Mouse (Mus musculus) bone marrow, adult 2 months (tissue): ENCODE data around the gene Aqp11. TPM values are rescaled to one million over a fixed set of nuclear protein-coding genes. Genes with fewer than 3 reads are reported as not detected.

Experiments used
- H3K27ac ChIP-seq: fragments of 200-500 bp; 2 replicates; pipeline ENCODE4 v1.5.1; 2012; ENCODE audit warnings: low read depth, mild to moderate bottlenecking, control low read depth, inconsistent platforms, low read length; ENCODE audit not compliant: control insufficient read depth, poor library complexity, insufficient read depth
- H3K4me1 ChIP-seq: fragments of 200-500 bp; 2 replicates; pipeline ENCODE4 v1.6.1; 2011; ENCODE audit warnings: low read length; ENCODE audit not compliant: control insufficient read depth, insufficient read depth
- H3K4me3 ChIP-seq: fragments of 200-500 bp; replicated peaks from 2 replicates; pipeline ENCODE3; 2011; ENCODE audit warnings: mild to moderate bottlenecking, low read depth, low read length, control low read depth; ENCODE audit not compliant: control insufficient read depth
- CTCF ChIP-seq: fragments of 200-500 bp; IDR thresholded peaks from 2 replicates; pipeline ENCODE4 v1.5.1; 2011; ENCODE audit warnings: low read length, control low read depth; ENCODE audit not compliant: control insufficient read depth, insufficient read depth
- POLR2A ChIP-seq: fragments of 200-500 bp; IDR thresholded peaks from 2 replicates; pipeline ENCODE4 v1.6.1; 2011; ENCODE audit warnings: low read depth, mild to moderate bottlenecking, control low read depth, low read length, borderline replicate concordance; ENCODE audit not compliant: control insufficient read depth
- WGBS: fragments of 180-500 bp; shearing (Covaris S2); methylation state at CpG from one replicate; pipeline ENCODE4 v1.1.7; 2018; 5-methylcytosine and 5-hydroxymethylcytosine counted together
- polyA plus RNA-seq: library from polyadenylated mRNA; stranded (reverse); fragments of >200 nt; gene quantifications from 2 replicates; pipeline ENCODE4 v1.2.4, GENCODE M21; 2011; ENCODE audit warnings: low replicate concordance; ENCODE audit not compliant: missing spikeins, insufficient read depth, insufficient read length

Gene Aqp11
- polyA plus RNA-seq, 1 experiment = 3.1 TPM

GRCm38 (mm10) chr7:97725401-97725800, 12.7 kb downstream of the Aqp11 start:
- TF ChIP-seq POLR2A = no peak
- TF ChIP-seq CTCF = no peak
- no peak overlapping the region for H3K27ac ChIP-seq
- H3K4me1 ChIP-seq = no peaks in the 10 kb centered on the region
- no peak overlapping the region for H3K4me3 ChIP-seq
- 91% methylated on average over 6 of the region's 6 CpGs for WGBS

GRCm38 (mm10) chr7:97723646-97724538, 14.2 kb downstream of the Aqp11 start:
- no peak overlapping the region for H3K4me3 ChIP-seq
- H3K27ac ChIP-seq = no peak overlapping the region
- WGBS = 68% methylated on average over 11 of the region's 11 CpGs
- no peaks in the 10 kb centered on the region for H3K4me1 ChIP-seq
- TF ChIP-seq CTCF (no peak), POLR2A (no peak)

GRCm38 (mm10) chr7:97722278-97722918, 15.7 kb downstream of the Aqp11 start:
- TF ChIP-seq CTCF (no peak), POLR2A (no peak)
- 73% methylated on average over 7 of the region's 7 CpGs for WGBS
- no peaks in the 10 kb centered on the region for H3K4me1 ChIP-seq
- H3K27ac ChIP-seq = no peak overlapping the region
- H3K4me3 ChIP-seq = no peak overlapping the region

- 80% methylated on average over 5 of the region's 5 CpGs for WGBS
- TF ChIP-seq CTCF = no peak
- TF ChIP-seq POLR2A = no peak
- Histone ChIP-seq H3K4me1 (no peaks in the 10 kb centered on the region), H3K27ac (no peak overlapping the region), H3K4me3 (no peak overlapping the region)
These were observed 18.0 kb downstream of the Aqp11 start for GRCm38 (mm10) chr7:97720109-97720508.

- TF ChIP-seq CTCF (no peak), POLR2A (no peak)
- no peak overlapping the region for H3K4me3 ChIP-seq
- 86% methylated on average over 5 of the region's 5 CpGs for WGBS
These were observed 19.0 kb downstream of the Aqp11 start for GRCm38 (mm10) chr7:97719078-97719477.

GRCm38 (mm10) chr7:97717326-97717725, 20.8 kb downstream of the Aqp11 start:
- H3K4me1 ChIP-seq = no peaks in the 10 kb centered on the region
- no peak overlapping the region for H3K27ac ChIP-seq
- TF ChIP-seq POLR2A (no peak), CTCF (no peak)
- no peak overlapping the region for H3K4me3 ChIP-seq
- 85% methylated on average over 1 of the region's 1 CpGs for WGBS

More at GRCm38 (mm10) chr7:97719078-97719477, 19.0 kb downstream of the Aqp11 start:
- no peaks in the 10 kb centered on the region for H3K4me1 ChIP-seq
- H3K27ac ChIP-seq = no peak overlapping the region

- Histone ChIP-seq H3K27ac (no peak overlapping the region), H3K4me3 (no peak overlapping the region), H3K4me1 (no peaks in the 10 kb centered on the region)
- TF ChIP-seq CTCF (no peak), POLR2A (no peak)
- 93% methylated on average over 5 of the region's 5 CpGs for WGBS
These were observed 23.4 kb downstream of the Aqp11 start for GRCm38 (mm10) chr7:97714651-97715050.

GRCm38 (mm10) chr7:97709204-97709603, 28.9 kb downstream of the Aqp11 start:
- Histone ChIP-seq H3K4me1 (no peaks in the 10 kb centered on the region), H3K27ac (no peak overlapping the region), H3K4me3 (no peak overlapping the region)
- WGBS = 48% methylated on average over 3 of the region's 3 CpGs
- TF ChIP-seq CTCF (no peak), POLR2A (no peak)
